Mouse (Mus musculus): ENCODE results near the gene Gm8439.
A peak's percentile ranks its signal among the peaks of the same experiment; 100 is the strongest.
"Not testable (repeated sequence)": the region's sequence is repeated elsewhere in the genome, so short reads cannot be mapped to it uniquely, and the experiment has no call there.

Gene Gm8439

DNA sequence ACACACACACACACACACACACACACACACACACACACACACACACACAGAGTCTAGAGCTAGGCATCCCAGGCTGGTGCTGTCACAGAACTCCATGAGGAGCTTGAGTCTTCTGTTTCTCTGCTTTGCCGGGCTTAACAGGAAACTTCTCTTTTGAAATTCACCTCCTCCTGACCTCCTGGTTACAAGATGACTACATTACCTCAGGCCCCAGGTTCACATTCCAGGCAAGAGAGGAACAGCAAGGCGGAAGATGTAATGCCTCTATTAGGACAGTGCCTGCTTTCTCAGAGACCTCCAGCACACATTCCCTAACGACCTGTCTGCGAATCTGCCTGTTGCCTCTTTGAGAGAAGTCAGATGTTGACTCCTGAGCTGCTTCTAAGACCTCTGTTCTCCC, at the start of gene Gm8439:
TSS of gene Gm8439 (plus strand) at position 301 of the 400 bp plus-strand sequence.
- DNase-seq (ENCODE audit: low spot score), result no peak

- no peak for DNase-seq (ENCODE audit: low spot score)
These were observed 43.6 kb upstream of the Gm8439 start for GRCm38 (mm10) chr4:120544896-120545295.

DNA sequence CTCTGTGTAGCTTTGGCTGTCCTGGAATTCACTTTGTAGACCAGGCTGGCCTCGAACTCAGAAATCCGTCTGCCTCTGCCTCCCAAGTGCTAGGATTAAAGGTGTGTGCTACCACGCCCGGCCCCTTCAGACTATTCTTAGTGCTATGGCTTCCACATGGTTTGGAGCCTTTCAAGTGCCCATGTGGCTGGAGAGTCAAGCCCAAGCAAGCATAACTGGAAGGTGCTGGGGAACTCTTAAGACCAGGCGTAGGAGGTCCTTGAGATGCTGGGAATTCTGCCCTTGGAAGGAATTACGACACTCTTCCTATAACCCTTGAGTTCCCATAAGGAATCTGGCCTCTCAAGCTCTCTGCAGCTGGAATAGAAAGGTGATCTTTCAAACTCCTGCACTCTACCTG, 32.0 kb upstream of the Gm8439 start:
- no peak for DNase-seq (ENCODE audit: low spot score)

DNA sequence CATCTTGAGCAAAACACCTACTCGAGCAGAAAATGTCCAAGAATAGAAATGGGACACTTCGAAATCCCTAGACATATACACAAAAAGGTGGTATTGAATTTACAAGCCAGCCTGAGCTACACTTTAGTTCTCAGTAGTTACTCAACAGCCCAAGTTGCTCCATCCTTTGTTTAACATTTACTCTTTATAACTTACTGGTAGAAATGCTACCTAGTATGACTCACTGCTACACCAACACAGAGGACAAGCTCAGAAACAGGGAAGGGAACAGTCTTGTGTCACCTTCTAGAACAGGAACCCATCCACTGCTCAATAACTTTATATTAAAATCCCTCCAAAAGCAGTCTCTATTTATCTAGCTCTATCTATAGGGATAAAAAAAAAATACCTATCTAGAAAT, 22.8 kb upstream of the Gm8439 start:
- DNase-seq (ENCODE audit: low spot score), result no peak

DNA sequence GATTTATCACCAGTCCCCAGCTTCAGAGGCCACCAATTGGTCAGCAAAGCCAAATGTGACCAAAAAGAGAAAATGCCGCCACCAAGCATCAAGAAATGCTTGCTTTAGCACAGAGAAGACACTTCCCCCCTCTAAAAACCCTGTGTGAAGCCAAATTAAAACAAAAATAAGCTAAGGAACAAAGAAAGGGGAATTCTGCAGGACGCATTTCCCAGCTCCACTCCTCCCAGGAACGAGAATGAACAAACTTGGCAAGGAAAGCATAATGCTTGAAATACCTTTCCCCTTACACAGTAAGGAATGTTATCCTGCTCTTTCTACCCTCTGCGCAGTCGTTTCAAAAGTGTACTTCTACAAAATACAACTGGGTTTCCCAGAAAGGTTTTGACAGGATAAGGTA, 20.5 kb upstream of the Gm8439 start:
- peak; percentile 39 for DNase-seq (ENCODE audit: low spot score)

DNA sequence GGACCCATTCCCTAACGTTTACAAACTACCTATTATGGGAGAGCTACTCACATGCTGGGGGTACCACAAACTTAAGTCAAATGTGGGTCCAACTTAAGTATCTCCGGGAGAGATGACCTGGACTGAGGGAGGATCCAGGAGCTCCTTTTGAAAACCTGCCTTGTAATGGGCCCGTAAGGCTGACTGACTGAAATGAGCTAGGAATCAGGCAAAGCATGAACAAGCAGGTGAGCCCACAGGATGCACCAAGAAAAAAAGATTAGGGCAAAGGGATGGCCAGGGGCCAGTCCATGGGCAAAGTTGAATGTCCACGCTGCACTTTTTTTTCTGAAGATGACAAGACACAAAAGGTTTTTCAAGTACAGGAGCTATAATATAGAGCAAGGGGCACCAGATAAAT, 19.5 kb upstream of the Gm8439 start:
- DNase-seq (ENCODE audit: low spot score), result peak; percentile 39

DNA sequence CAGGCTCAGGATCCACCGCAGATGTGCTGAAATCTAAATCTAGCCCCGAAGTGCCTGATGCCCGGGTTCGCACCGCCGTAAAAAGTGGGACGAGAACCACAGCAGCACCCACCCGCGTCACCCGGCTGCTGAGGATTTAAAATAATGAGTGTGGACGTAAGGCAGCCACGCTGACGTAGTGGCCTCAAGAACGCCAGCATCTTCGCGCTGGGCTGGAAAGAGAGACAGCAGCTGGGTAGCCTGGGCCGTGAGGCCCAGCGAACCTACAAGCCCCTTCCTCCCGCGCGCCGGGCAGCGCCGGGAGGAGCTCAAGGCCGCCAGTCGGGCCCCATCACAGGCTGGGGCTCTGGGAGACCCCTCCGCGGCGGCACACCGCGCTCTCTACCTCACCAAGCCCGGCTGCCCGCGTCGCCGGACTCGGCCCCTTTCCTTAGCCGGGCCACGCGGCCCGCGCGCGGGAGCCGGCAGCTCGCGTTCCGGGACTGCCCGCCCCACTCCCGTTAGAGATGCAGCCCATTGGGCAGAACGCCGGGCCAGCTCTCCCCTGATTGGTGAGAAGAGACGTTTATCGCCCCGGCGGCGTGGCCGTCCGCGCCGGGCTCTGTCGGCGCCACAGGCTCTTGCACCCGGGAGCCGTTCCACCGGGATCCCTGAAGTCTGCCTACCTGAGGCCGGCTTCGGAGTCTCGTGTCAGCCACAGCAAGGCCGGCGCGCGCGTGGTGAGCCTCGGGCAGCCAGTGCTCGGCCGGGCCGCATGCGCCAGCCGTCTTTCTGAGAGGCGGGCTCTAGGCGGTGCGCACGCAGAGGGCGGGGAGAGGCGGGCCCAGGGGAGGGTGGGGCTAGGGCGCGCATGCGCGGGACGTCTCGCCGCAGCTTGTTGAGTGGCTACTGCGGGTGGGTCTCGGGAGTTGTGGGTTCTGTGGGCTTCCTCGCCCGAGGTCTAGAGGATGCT, 18.8 kb upstream of the Gm8439 start, which contains the start of gene Ctps:
TSS of gene Ctps (minus strand) at position 791 of the 952 bp plus-strand sequence.
- peak; percentile 93 for DNase-seq (ENCODE audit: low spot score)

GRCm38 (mm10) chr4:120570438-120571069, 18.0 kb upstream of the Gm8439 start:
- DNase-seq (ENCODE audit: low spot score), result peak; percentile 48

GRCm38 (mm10) chr4:120571070-120571464, 17.5 kb upstream of the Gm8439 start:
- DNase-seq (ENCODE audit: low spot score), result no peak

DNA sequence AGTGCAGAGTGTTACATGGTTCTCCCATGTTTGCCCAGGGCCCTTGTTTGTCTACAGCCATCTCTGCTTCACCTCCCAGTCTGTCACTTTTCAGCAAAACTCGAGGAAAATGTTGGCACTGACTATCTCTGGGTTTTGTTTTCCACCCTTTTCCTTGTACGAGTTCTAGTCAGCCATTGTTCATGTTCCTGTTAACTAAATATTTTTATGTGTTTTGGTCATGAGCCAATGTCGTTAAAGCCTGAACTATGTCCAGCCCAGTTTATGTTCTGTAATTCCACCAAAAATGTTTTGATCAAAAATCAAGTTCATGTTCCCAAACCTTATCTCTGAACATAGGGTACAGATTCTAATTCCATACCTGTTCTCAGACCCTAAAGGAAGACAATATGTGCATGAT, 16.9 kb upstream of the Gm8439 start:
- DNase-seq (ENCODE audit: low spot score), result no peak

DNA sequence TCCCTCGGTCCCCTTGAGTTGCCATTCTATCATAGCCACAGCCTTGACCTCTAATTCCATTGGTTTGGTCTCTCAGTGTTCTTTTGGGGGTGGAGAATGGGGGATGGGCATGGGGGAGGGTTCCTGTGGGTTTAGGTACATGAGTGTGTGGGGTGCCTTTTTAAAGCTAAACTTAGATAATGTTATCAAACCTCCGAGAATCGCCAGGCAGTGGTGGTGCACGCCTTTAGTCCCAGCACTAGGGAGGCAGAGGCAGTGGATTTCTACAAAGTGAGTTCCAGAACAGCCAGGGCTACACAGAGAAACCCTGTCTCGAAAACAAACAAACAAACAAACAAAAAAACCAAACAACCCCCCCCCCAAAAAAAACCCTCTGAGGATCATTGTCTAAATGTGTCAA, 7.7 kb upstream of the Gm8439 start:
- no peak for DNase-seq (ENCODE audit: low spot score)

- no peak for DNase-seq (ENCODE audit: low spot score)
These were observed 6.8 kb upstream of the Gm8439 start for GRCm38 (mm10) chr4:120581711-120582110.

GRCm38 (mm10) chr4:120586986-120587385, 1.6 kb upstream of the Gm8439 start:
- DNase-seq (ENCODE audit: low spot score), result no peak

GRCm38 (mm10) chr4:120589070-120589469, 525 bp downstream of the Gm8439 start:
- DNase-seq (ENCODE audit: low spot score), result no peak

DNA sequence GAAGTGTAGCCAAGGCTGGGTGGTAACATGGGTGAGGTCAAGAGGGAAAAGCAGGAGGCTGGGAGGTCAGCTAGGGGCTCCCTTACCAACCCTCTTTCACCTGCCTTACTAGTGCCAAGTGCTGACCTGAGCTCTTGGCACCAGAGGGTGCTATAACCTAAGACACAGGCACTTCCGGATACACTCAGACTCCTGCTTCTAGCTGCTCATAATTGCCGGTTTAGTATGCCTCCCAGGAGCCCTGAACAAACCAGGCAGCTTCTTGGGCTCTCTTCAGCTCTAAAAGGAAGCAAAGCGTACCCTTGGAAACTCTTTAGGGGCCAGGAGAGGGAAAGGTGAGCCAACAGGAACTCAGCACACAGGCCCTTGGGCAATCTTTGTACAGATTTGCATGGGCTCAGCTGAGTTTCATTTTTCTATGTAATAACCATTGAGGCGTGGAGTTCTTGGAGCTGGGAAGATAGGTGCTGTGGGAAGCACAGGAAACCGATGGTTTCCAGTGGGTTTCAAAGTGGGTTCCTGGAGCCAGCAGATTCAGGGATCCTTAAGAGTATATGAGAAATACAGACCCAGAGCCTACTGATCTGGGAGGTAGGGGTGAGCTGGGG, 1.4 kb downstream of the Gm8439 start:
- peak; percentile 86 for DNase-seq (ENCODE audit: low spot score)

- DNase-seq (ENCODE audit: low spot score), result no peak
These were observed 2.4 kb downstream of the Gm8439 start for GRCm38 (mm10) chr4:120590973-120591372.

GRCm38 (mm10) chr4:120596210-120596609, 7.7 kb downstream of the Gm8439 start:
- DNase-seq (ENCODE audit: low spot score), result not testable (repeated sequence)

GRCm38 (mm10) chr4:120598922-120599321, 10.4 kb downstream of the Gm8439 start:
- DNase-seq (ENCODE audit: low spot score), result peak; percentile 40

DNA sequence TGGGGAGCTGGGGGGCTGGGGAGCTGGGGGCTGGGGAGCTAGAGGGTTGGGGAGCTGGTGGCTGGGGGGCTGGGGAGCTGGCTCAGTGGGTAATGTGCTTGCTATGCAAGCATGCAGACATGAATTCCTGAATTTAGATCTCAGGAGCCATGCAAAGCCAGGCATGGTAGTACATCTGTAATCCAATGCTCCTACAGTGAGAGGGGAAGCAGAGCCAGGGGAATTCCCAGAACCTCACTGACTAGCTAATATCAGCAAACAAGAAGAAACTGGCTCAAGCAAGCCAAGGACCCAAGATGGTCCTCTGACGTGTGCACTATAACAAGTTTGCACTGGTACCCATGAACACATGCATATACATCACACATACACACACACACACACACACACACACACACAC, 13.2 kb downstream of the Gm8439 start:
- DNase-seq (ENCODE audit: low spot score), result no peak

- DNase-seq (ENCODE audit: low spot score), result no peak
These were observed 14.1 kb downstream of the Gm8439 start for GRCm38 (mm10) chr4:120602669-120603068.

- no peak for DNase-seq (ENCODE audit: low spot score)
These were observed 18.4 kb downstream of the Gm8439 start for GRCm38 (mm10) chr4:120606941-120607340.

DNA sequence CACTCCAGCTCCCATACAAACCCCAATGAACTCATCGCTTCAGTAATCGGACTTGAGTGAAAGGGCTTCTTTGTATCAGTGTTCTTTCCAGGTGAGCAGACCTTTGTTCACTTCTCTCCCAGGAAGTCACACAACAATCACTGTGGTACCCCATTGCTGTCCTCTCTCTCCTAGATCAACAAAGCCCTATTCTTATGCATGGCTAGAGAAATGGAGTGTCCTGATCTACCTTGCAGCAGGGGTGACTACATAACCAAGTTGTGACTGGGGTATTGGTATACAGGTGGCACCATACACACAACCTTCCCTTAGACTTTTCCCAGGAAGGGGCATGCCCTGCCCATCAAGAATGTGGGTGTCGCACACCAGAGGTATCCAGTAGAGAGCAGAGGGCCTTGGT, 22.5 kb downstream of the Gm8439 start:
- DNase-seq (ENCODE audit: low spot score), result no peak

All from adipocyte (in vitro differentiated cells).